Mouse (Mus musculus) stomach, postnatal 0 days (tissue): ENCODE results near the gene Ppp5c.

Experiments used
- CTCF ChIP-seq: IDR thresholded peaks from 2 replicates; pipeline ENCODE4 v1.5.1; 2016; ENCODE audit warnings: antibody characterized with exemption, low read depth, mild to moderate bottlenecking, moderate library complexity
- EP300 ChIP-seq: optimal IDR thresholded peaks from 2 replicates; pipeline ENCODE3; 2016; ENCODE audit warnings: antibody characterized with exemption

DNA sequence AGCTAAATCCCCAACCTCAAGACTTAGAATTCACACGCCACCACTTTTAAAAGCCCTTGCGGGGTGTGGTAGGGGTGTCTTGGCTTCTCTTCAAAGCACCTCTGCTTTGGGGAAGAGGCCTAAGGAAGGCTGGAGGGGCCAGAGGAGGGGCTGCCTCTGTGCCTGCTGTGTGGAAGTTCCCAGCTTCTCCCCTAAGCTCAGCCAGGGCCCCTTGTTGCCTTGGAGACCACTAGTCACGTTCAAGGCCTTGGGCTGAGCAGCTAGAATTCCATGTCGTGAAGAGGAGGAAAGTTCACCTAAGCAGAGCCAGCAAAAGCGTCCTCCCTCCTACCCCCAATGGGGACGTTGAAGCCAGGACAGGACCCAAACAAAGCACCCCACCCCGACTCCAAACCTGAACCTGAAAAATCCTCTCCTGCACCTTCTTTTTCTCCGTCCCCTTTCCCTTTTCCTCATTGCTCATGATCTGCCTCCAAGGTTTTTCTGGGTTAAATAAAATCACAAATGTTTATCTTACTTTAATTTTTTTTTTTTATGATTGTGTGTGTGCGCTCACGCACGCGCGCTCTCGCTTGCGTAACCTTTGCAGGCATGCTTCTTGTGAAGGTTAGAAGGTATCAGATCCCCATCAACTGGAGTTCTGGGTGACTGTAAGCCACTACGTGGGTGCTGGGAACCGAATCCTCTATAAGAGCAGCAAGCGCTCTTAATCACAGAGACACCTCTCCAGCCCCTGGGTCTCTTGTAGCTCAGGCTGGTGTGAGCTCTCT is 35.9 kb downstream of the Ppp5c start:
- TF ChIP-seq CTCF (no peak), EP300 (no peak)
